Mouse (Mus musculus): ENCODE results near the gene Krt77. TPM values are rescaled to one million over a fixed set of nuclear protein-coding genes. Genes with fewer than 3 reads are reported as not detected.
A peak's percentile ranks its signal among the peaks of the same experiment; 100 is the strongest.

Gene Krt77
- polyA plus RNA-seq (2014; fragmentation: Nextera tagmentation; extraction: Ambion mirVana): 0.32 and 0.91 TPM in 2 replicates

- Histone ChIP-seq H3K27me3 (replicated peaks; ENCODE audit: control insufficient read depth, insufficient read depth, low read length) (no peaks in the 10 kb centered on the region), H3K27ac (ENCODE audit: low read depth, low read length) (no peak within 1 kb of the TSS; the same call in 1 of the 2 replicates), H3K4me3 (ENCODE audit: low read depth, low read length) (no peak within 1 kb of the TSS), H3K9me3 (replicated peaks; ENCODE audit: control insufficient read depth, low read length) (no peaks in the 10 kb centered on the region), H3K4me2 (ENCODE audit: low read length) (no peak within 1 kb of the TSS), H3K9ac (ENCODE audit: low read length) (no peak within 1 kb of the TSS), H3K36me3 (ENCODE audit: control insufficient read depth, insufficient read depth, low read length) (no peaks in the 10 kb centered on the region), H3K4me1 (ENCODE audit: control insufficient read depth, insufficient read depth, low read length) (no peaks in the 10 kb centered on the region)
- peak; percentile 40; the same call in 1 of the 2 replicates for ATAC-seq
- WGBS: 36% methylated on average over 6 of the region's 6 CpGs
- DNase-seq (ENCODE audit: low spot score): peak; percentile 72
Measured at GRCm38 (mm10) chr15:101869431-101869830, at the start of gene Krt77. Gene Krt77 (minus strand): TSS chr15:101869705.

GRCm38 (mm10) chr15:101916072-101916471 is 46.6 kb upstream of the Krt77 start:
- H3K9ac ChIP-seq (ENCODE audit: low read length): no peak overlapping the region
- no peak overlapping the region for H3K27ac ChIP-seq (ENCODE audit: low read depth, low read length)
- no peak overlapping the region for H3K4me2 ChIP-seq (ENCODE audit: low read length)
- DNase-seq (ENCODE audit: low spot score): no peak
- 63% methylated on average over 2 of the region's 2 CpGs for WGBS
- H3K9me3 ChIP-seq (replicated peaks; ENCODE audit: control insufficient read depth, low read length): no peaks in the 10 kb centered on the region
- H3K27me3 ChIP-seq (replicated peaks; ENCODE audit: control insufficient read depth, insufficient read depth, low read length): no peaks in the 10 kb centered on the region
- H3K36me3 ChIP-seq (ENCODE audit: control insufficient read depth, insufficient read depth, low read length): no peaks in the 10 kb centered on the region
- H3K4me3 ChIP-seq (ENCODE audit: low read depth, low read length): no peak overlapping the region
- no peak for ATAC-seq
- no peaks in the 10 kb centered on the region for H3K4me1 ChIP-seq (ENCODE audit: control insufficient read depth, insufficient read depth, low read length)

GRCm38 (mm10) chr15:101904849-101905248 is 35.3 kb upstream of the Krt77 start:
- Histone ChIP-seq H3K4me3 (ENCODE audit: low read depth, low read length) (no peak overlapping the region), H3K27ac (ENCODE audit: low read depth, low read length) (no peak overlapping the region), H3K4me1 (ENCODE audit: control insufficient read depth, insufficient read depth, low read length) (no peaks in the 10 kb centered on the region), H3K9me3 (replicated peaks; ENCODE audit: control insufficient read depth, low read length) (no peaks in the 10 kb centered on the region), H3K9ac (ENCODE audit: low read length) (no peak overlapping the region), H3K4me2 (ENCODE audit: low read length) (no peak overlapping the region), H3K27me3 (replicated peaks; ENCODE audit: control insufficient read depth, insufficient read depth, low read length) (no peaks in the 10 kb centered on the region), H3K36me3 (ENCODE audit: control insufficient read depth, insufficient read depth, low read length) (no peaks in the 10 kb centered on the region)
- 84% methylated on average over 5 of the region's 5 CpGs for whole genome bisulfite sequencing
- no peak for ATAC-seq
- DNase-seq (ENCODE audit: low spot score): no peak

- no peak overlapping the region for H3K4me3 ChIP-seq (ENCODE audit: low read depth, low read length)
- H3K36me3 ChIP-seq (ENCODE audit: control insufficient read depth, insufficient read depth, low read length): no peaks in the 10 kb centered on the region
- no peak for DNase-seq (ENCODE audit: low spot score)
- WGBS: 68% methylated on average over 12 of the region's 12 CpGs
- no peak overlapping the region for H3K4me2 ChIP-seq (ENCODE audit: low read length)
- H3K27me3 ChIP-seq (replicated peaks; ENCODE audit: control insufficient read depth, insufficient read depth, low read length): no peaks in the 10 kb centered on the region
- H3K27ac ChIP-seq (ENCODE audit: low read depth, low read length): no peak overlapping the region
- no peak for ATAC-seq
- no peaks in the 10 kb centered on the region for H3K9me3 ChIP-seq (replicated peaks; ENCODE audit: control insufficient read depth, low read length)
- no peaks in the 10 kb centered on the region for H3K4me1 ChIP-seq (ENCODE audit: control insufficient read depth, insufficient read depth, low read length)
- no peak overlapping the region for H3K9ac ChIP-seq (ENCODE audit: low read length)
Measured at GRCm38 (mm10) chr15:101902171-101903149, 33.0 kb upstream of the Krt77 start.

GRCm38 (mm10) chr15:101895216-101895615 is 25.7 kb upstream of the Krt77 start:
- no peak overlapping the region for H3K4me2 ChIP-seq (ENCODE audit: low read length)
- H3K36me3 ChIP-seq (ENCODE audit: control insufficient read depth, insufficient read depth, low read length): no peaks in the 10 kb centered on the region
- no peak overlapping the region for H3K4me3 ChIP-seq (ENCODE audit: low read depth, low read length)
- H3K4me1 ChIP-seq (ENCODE audit: control insufficient read depth, insufficient read depth, low read length): no peaks in the 10 kb centered on the region
- H3K27ac ChIP-seq (ENCODE audit: low read depth, low read length): no peak overlapping the region
- H3K9me3 ChIP-seq (replicated peaks; ENCODE audit: control insufficient read depth, low read length): no peaks in the 10 kb centered on the region
- H3K9ac ChIP-seq (ENCODE audit: low read length): no peak overlapping the region
- DNase-seq (ENCODE audit: low spot score): no peak
- WGBS: 95% methylated on average over 4 of the region's 4 CpGs
- no peaks in the 10 kb centered on the region for H3K27me3 ChIP-seq (replicated peaks; ENCODE audit: control insufficient read depth, insufficient read depth, low read length)
- ATAC-seq: no peak

- DNase-seq (ENCODE audit: low spot score): no peak
- Histone ChIP-seq H3K27me3 (replicated peaks; ENCODE audit: control insufficient read depth, insufficient read depth, low read length) (no peaks in the 10 kb centered on the region), H3K4me2 (ENCODE audit: low read length) (no peak within 1 kb of the TSS), H3K27ac (ENCODE audit: low read depth, low read length) (no peak within 1 kb of the TSS), H3K36me3 (ENCODE audit: control insufficient read depth, insufficient read depth, low read length) (no peaks in the 10 kb centered on the region), H3K9ac (ENCODE audit: low read length) (no peak within 1 kb of the TSS), H3K4me3 (ENCODE audit: low read depth, low read length) (no peak within 1 kb of the TSS), H3K4me1 (ENCODE audit: control insufficient read depth, insufficient read depth, low read length) (no peaks in the 10 kb centered on the region), H3K9me3 (replicated peaks; ENCODE audit: control insufficient read depth, low read length) (no peaks in the 10 kb centered on the region)
- ATAC-seq: no peak
- WGBS: 48% methylated on average over 4 of the region's 4 CpGs
Measured at GRCm38 (mm10) chr15:101892820-101893219, 23.3 kb upstream of the Krt77 start, which contains the start of gene Krt76. Gene Krt76 (minus strand): TSS chr15:101892920.

GRCm38 (mm10) chr15:101879776-101880175 is 10.3 kb upstream of the Krt77 start:
- H3K4me3 ChIP-seq (ENCODE audit: low read depth, low read length): no peak overlapping the region
- H3K36me3 ChIP-seq (ENCODE audit: control insufficient read depth, insufficient read depth, low read length): no peaks in the 10 kb centered on the region
- no peak overlapping the region for H3K27ac ChIP-seq (ENCODE audit: low read depth, low read length)
- H3K9me3 ChIP-seq (replicated peaks; ENCODE audit: control insufficient read depth, low read length): no peaks in the 10 kb centered on the region
- 14% methylated on average over 11 of the region's 11 CpGs for WGBS
- no peaks in the 10 kb centered on the region for H3K4me1 ChIP-seq (ENCODE audit: control insufficient read depth, insufficient read depth, low read length)
- H3K4me2 ChIP-seq (ENCODE audit: low read length): no peak overlapping the region
- DNase-seq (ENCODE audit: low spot score) (no peak), ATAC-seq (no peak)
- no peaks in the 10 kb centered on the region for H3K27me3 ChIP-seq (replicated peaks; ENCODE audit: control insufficient read depth, insufficient read depth, low read length)
- no peak overlapping the region for H3K9ac ChIP-seq (ENCODE audit: low read length)

- H3K4me3 ChIP-seq (ENCODE audit: low read depth, low read length): no peak overlapping the region
- DNase-seq (ENCODE audit: low spot score) (no peak), ATAC-seq (no peak)
- H3K36me3 ChIP-seq (ENCODE audit: control insufficient read depth, insufficient read depth, low read length): no peaks in the 10 kb centered on the region
- no peaks in the 10 kb centered on the region for H3K9me3 ChIP-seq (replicated peaks; ENCODE audit: control insufficient read depth, low read length)
- no peak overlapping the region for H3K27ac ChIP-seq (ENCODE audit: low read depth, low read length)
- H3K27me3 ChIP-seq (replicated peaks; ENCODE audit: control insufficient read depth, insufficient read depth, low read length): no peaks in the 10 kb centered on the region
- no peaks in the 10 kb centered on the region for H3K4me1 ChIP-seq (ENCODE audit: control insufficient read depth, insufficient read depth, low read length)
- 55% methylated on average over 2 of the region's 2 CpGs for WGBS
- H3K4me2 ChIP-seq (ENCODE audit: low read length): no peak overlapping the region
- no peak overlapping the region for H3K9ac ChIP-seq (ENCODE audit: low read length)
Measured at GRCm38 (mm10) chr15:101878041-101878440, 8.5 kb upstream of the Krt77 start.

GRCm38 (mm10) chr15:101874383-101874782 is 4.9 kb upstream of the Krt77 start:
- Histone ChIP-seq H3K27me3 (replicated peaks; ENCODE audit: control insufficient read depth, insufficient read depth, low read length) (no peaks in the 10 kb centered on the region), H3K27ac (ENCODE audit: low read depth, low read length) (no peak overlapping the region), H3K4me1 (ENCODE audit: control insufficient read depth, insufficient read depth, low read length) (no peaks in the 10 kb centered on the region), H3K36me3 (ENCODE audit: control insufficient read depth, insufficient read depth, low read length) (no peaks in the 10 kb centered on the region), H3K4me2 (ENCODE audit: low read length) (no peak overlapping the region), H3K9me3 (replicated peaks; ENCODE audit: control insufficient read depth, low read length) (no peaks in the 10 kb centered on the region), H3K4me3 (ENCODE audit: low read depth, low read length) (no peak overlapping the region), H3K9ac (ENCODE audit: low read length) (no peak overlapping the region)
- DNase-seq (ENCODE audit: low spot score) (no peak), ATAC-seq (no peak)
- WGBS: 78% methylated on average over 1 of the region's 1 CpGs

All from forebrain, embryonic 14.5 days (tissue).